Mouse (Mus musculus) forebrain, embryonic 11.5 days (tissue): ENCODE data around the gene Zfp1. TPM values are rescaled to one million over a fixed set of nuclear protein-coding genes. Genes with fewer than 3 reads are reported as not detected.
A peak's percentile ranks its signal among the peaks of the same experiment; 100 is the strongest.

ENCODE experiments used
- ATAC-seq: fragments of 200-750 bp; cut with Nextera tagmentation; replicated peaks from 2 replicates; pipeline ENCODE4 v1.8.0; 2017; ENCODE audit warnings: moderate TSS enrichment; ENCODE audit not compliant: low FRiP score
- DNase-seq: peaks from one replicate; pipeline ENCODE4 v3.0.0-alpha.2; 2017; ENCODE audit warnings: low spot score
- H3K27ac ChIP-seq: fragments of 300-500 bp; sonication (generic); 2 replicates; pipeline ENCODE4 v1.5.1; 2014; ENCODE audit warnings: low read depth, low read length
- H3K27me3 ChIP-seq: fragments of 300-500 bp; sonication (generic); 2 replicates; pipeline ENCODE4 v1.6.1; 2014; ENCODE audit warnings: mild to moderate bottlenecking, low read length, mixed read lengths; ENCODE audit not compliant: control insufficient read depth, insufficient read depth
- H3K36me3 ChIP-seq: fragments of 300-500 bp; sonication (generic); 2 replicates; pipeline ENCODE4 v1.6.1; 2014; ENCODE audit warnings: mild to moderate bottlenecking, low read length, moderate library complexity, mixed read lengths; ENCODE audit not compliant: control insufficient read depth, insufficient read depth
- H3K4me1 ChIP-seq: fragments of 300-500 bp; sonication (generic); replicated peaks from 2 replicates; pipeline ENCODE4 v1.6.1; 2014; ENCODE audit warnings: low read length, mixed read lengths; ENCODE audit not compliant: control insufficient read depth, insufficient read depth
- H3K4me2 ChIP-seq: fragments of 300-500 bp; sonication (generic); 2 replicates; pipeline ENCODE4 v1.6.1; 2014; ENCODE audit warnings: low read depth, mild to moderate bottlenecking, low read length, moderate library complexity, mixed read lengths; ENCODE audit not compliant: severe bottlenecking
- H3K4me3 ChIP-seq: fragments of 300-500 bp; sonication (generic); 2 replicates; pipeline ENCODE4 v1.5.1; 2014; ENCODE audit warnings: low read depth, low read length
- H3K9ac ChIP-seq: fragments of 300-500 bp; sonication (generic); 2 replicates; pipeline ENCODE4 v1.6.1; 2014; ENCODE audit warnings: low read length
- H3K9me3 ChIP-seq: fragments of 300-500 bp; sonication (generic); 2 replicates; pipeline ENCODE4 v1.6.1; 2016; ENCODE audit warnings: low read length, mixed read lengths; ENCODE audit not compliant: control insufficient read depth
- WGBS: fragments of 180-500 bp; shearing (Covaris S2); extraction: QIAGEN DNeasy Blood & Tissue Kit; methylation state at CpG from one replicate; pipeline ENCODE4 v1.1.7; 2014; 5-methylcytosine and 5-hydroxymethylcytosine counted together
- polyA plus RNA-seq: library from polyadenylated mRNA; unstranded; fragments of >200 nt; fragmentation: Nextera tagmentation; extraction: Ambion mirVana; gene quantifications from 2 replicates; pipeline ENCODE4 v1.2.1, GENCODE M21; 2014

Gene Zfp1
- polyA plus RNA-seq, 1 experiment from 2014 or later: 21.8 TPM

GRCm38 (mm10) chr8:111622104-111622503, 21.1 kb upstream of the Zfp1 start:
- DNase-seq (no peak), ATAC-seq (no peak)
- Histone ChIP-seq H3K4me2 (no peak overlapping the region), H3K4me3 (no peak overlapping the region), H3K4me1 (no peaks in the 10 kb centered on the region), H3K9ac (no peak overlapping the region), H3K36me3 (no peaks in the 10 kb centered on the region; the same call in 1 of the 2 replicates), H3K27me3 (no peaks in the 10 kb centered on the region), H3K9me3 (no peaks in the 10 kb centered on the region), H3K27ac (no peak overlapping the region)
- WGBS: 77% methylated on average over 3 of the region's 3 CpGs

- Histone ChIP-seq H3K27ac (no peak overlapping the region), H3K4me2 (no peak overlapping the region), H3K9me3 (no peaks in the 10 kb centered on the region), H3K4me1 (no peaks in the 10 kb centered on the region), H3K36me3 (no peaks in the 10 kb centered on the region; the same call in 1 of the 2 replicates), H3K4me3 (no peak overlapping the region), H3K9ac (no peak overlapping the region), H3K27me3 (no peaks in the 10 kb centered on the region)
- 88% methylated on average over 10 of the region's 10 CpGs for WGBS
- DNase-seq: peak; percentile 45
- ATAC-seq: no peak
These were observed 20.6 kb upstream of the Zfp1 start for GRCm38 (mm10) chr8:111622553-111622952.

GRCm38 (mm10) chr8:111624081-111624852, 18.9 kb upstream of the Zfp1 start:
- peak; percentile 47 for DNase-seq

GRCm38 (mm10) chr8:111624853-111625221, 18.4 kb upstream of the Zfp1 start:
- no peaks in the 10 kb centered on the region; the same call in 1 of the 2 replicates for H3K36me3 ChIP-seq

More at GRCm38 (mm10) chr8:111624081-111624852, 18.9 kb upstream of the Zfp1 start:
- Histone ChIP-seq H3K27me3 (no peaks in the 10 kb centered on the region), H3K4me2 (no peak overlapping the region), H3K4me1 (no peaks in the 10 kb centered on the region), H3K36me3 (no peaks in the 10 kb centered on the region; the same call in 1 of the 2 replicates), H3K9ac (no peak overlapping the region), H3K4me3 (no peak overlapping the region), H3K9me3 (no peaks in the 10 kb centered on the region), H3K27ac (no peak overlapping the region)
- 89% methylated on average over 12 of the region's 12 CpGs for whole genome bisulfite sequencing
- ATAC-seq: no peak

GRCm38 (mm10) chr8:111625694-111626527, 17.3 kb upstream of the Zfp1 start:
- Histone ChIP-seq H3K27ac (no peak overlapping the region), H3K27me3 (no peaks in the 10 kb centered on the region), H3K4me3 (no peak overlapping the region), H3K9me3 (no peaks in the 10 kb centered on the region), H3K4me1 (no peaks in the 10 kb centered on the region), H3K4me2 (no peak overlapping the region), H3K9ac (no peak overlapping the region), H3K36me3 (no peaks in the 10 kb centered on the region; the same call in 1 of the 2 replicates)
- ATAC-seq (peak; percentile 42), DNase-seq (peak; percentile 87)
- WGBS: 35% methylated on average over 6 of the region's 6 CpGs

More at GRCm38 (mm10) chr8:111624853-111625221, 18.4 kb upstream of the Zfp1 start:
- DNase-seq (no peak), ATAC-seq (no peak)
- Histone ChIP-seq H3K4me3 (no peak overlapping the region), H3K27ac (no peak overlapping the region), H3K4me1 (no peaks in the 10 kb centered on the region), H3K4me2 (no peak overlapping the region), H3K9ac (no peak overlapping the region), H3K27me3 (no peaks in the 10 kb centered on the region), H3K9me3 (no peaks in the 10 kb centered on the region)
- WGBS: 91% methylated on average over 10 of the region's 10 CpGs

GRCm38 (mm10) chr8:111626528-111626820, 16.7 kb upstream of the Zfp1 start:
- H3K9me3 ChIP-seq: no peaks in the 10 kb centered on the region
- H3K4me1 ChIP-seq: no peaks in the 10 kb centered on the region
- ATAC-seq (no peak), DNase-seq (no peak)
- no peak overlapping the region for H3K4me3 ChIP-seq
- no peak overlapping the region for H3K27ac ChIP-seq
- no peaks in the 10 kb centered on the region for H3K27me3 ChIP-seq
- no peaks in the 10 kb centered on the region; the same call in 1 of the 2 replicates for H3K36me3 ChIP-seq
- H3K4me2 ChIP-seq: no peak overlapping the region
- no peak overlapping the region for H3K9ac ChIP-seq
- 78% methylated on average over 8 of the region's 8 CpGs for WGBS

- H3K36me3 ChIP-seq: no peaks in the 10 kb centered on the region; the same call in 1 of the 2 replicates
- no peaks in the 10 kb centered on the region for H3K27me3 ChIP-seq
- ATAC-seq (no peak), DNase-seq (no peak)
- H3K4me1 ChIP-seq: no peaks in the 10 kb centered on the region
- WGBS: 93% methylated on average over 14 of the region's 14 CpGs
- no peak overlapping the region for H3K4me3 ChIP-seq
- no peak overlapping the region for H3K27ac ChIP-seq
- H3K4me2 ChIP-seq: no peak overlapping the region
- no peak overlapping the region for H3K9ac ChIP-seq
- no peaks in the 10 kb centered on the region for H3K9me3 ChIP-seq
These were observed 16.3 kb upstream of the Zfp1 start for GRCm38 (mm10) chr8:111626933-111627332.

- no peak overlapping the region for H3K27ac ChIP-seq
- no peaks in the 10 kb centered on the region; the same call in 1 of the 2 replicates for H3K36me3 ChIP-seq
- no peaks in the 10 kb centered on the region for H3K9me3 ChIP-seq
- DNase-seq: no peak
- no peak overlapping the region for H3K4me3 ChIP-seq
- H3K4me2 ChIP-seq: no peak overlapping the region
- no peaks in the 10 kb centered on the region for H3K4me1 ChIP-seq
- 98% methylated on average over 9 of the region's 9 CpGs for WGBS
- H3K9ac ChIP-seq: no peak overlapping the region
- no peak for ATAC-seq
- no peaks in the 10 kb centered on the region for H3K27me3 ChIP-seq
These were observed 15.3 kb upstream of the Zfp1 start for GRCm38 (mm10) chr8:111627923-111628322.
